Mouse (Mus musculus) cerebellum, adult 18-20 months (tissue): ENCODE data around the gene Camta1.

Experiments used
- DNase-seq, 2 experiments: peaks; one replicate each; pipeline ENCODE4 v3.0.0; 2021

Gene Camta1

GRCm38 (mm10) chr4:151139053-151139840 lies 722.4 kb downstream of the Camta1 start:
- DNase-seq, result peak; percentile 95 to 97

- no peak for DNase-seq
Observed at GRCm38 (mm10) chr4:151138586-151138985, 723.1 kb downstream of the Camta1 start.

DNA sequence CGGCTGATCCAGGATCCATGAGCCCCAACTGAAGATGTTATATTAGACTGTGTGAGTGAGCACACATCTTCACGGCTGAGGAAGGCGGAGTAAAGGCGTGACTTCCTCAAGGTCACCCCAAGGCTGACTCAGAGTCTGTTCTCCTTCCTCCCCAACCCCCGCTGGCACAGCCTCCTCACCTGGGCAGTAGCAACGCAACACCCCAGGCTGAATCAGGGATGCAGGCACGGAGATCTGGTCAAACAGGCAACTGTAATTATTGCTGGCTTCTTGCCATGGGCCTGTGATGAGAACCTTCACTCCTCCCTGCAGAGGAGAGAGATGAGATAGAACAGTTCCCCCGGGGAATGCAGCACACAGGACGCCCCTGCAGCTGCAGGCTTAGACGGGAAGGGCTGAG lies 723.5 kb downstream of the Camta1 start:
- peak; percentile 65 to 69 for DNase-seq

- peak in 1 of 2 experiments; percentile 49 for DNase-seq
Observed at GRCm38 (mm10) chr4:151137701-151138100, 724.0 kb downstream of the Camta1 start.

DNA sequence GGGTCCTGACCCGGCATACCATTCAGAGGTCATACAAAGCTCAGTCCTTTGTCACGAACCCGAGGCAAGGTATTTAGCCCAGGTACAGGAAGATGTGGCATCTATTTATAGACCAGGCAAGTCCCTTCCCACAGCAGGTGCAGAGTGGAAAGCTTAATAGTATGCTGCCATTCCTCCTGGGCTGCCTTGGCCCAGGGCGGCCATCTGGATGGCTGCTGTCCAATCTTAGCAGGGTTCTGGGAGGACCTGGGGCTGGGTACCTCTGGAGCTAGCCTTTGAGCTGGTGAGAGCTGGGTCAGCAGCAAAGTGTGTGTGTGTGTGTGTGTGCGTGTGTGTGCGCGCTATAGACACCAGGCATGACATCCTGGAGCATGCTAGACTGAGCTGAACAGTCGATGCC lies 726.2 kb downstream of the Camta1 start:
- DNase-seq, result peak in 1 of 2 experiments; percentile 35

DNA sequence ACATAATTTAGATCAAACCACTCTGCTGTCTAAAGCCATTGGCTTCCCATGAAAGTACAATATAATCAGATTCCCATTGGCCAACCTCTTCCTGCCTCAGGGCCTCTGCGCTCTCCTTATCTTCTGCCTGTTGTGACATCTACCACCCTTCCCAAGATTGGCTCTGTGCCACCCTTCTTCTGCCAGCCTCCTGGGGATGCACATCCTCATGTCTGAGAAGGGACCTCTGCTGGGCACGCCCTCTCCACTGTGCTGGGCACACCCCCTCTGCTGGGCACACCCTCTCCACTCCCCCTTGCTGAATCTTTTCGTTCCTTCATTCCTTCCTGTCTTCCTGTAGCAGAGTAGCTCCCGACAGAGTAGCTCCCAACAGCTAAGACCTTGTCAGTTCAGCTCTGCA lies 727.9 kb downstream of the Camta1 start:
- no peak for DNase-seq

DNA sequence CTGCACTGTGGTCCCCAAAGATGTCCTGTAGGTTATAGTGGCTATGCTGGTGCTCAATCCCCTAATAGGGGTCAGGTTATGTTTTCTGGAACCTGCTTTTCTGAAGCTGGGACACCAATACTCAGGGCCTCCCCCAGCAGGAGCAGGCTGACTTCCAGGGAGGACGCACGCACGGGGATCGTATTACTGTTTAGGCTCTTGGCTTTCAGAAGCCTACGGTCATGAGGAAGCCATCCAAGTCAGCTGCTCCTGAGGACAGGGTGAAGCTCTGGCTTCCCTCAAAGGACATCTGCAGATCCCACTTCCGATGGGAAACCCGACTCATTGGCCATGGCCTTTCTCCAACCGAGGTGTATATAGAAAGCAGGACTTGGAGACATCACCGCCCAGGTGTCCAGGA lies 729.2 kb downstream of the Camta1 start:
- DNase-seq, result no peak

DNA sequence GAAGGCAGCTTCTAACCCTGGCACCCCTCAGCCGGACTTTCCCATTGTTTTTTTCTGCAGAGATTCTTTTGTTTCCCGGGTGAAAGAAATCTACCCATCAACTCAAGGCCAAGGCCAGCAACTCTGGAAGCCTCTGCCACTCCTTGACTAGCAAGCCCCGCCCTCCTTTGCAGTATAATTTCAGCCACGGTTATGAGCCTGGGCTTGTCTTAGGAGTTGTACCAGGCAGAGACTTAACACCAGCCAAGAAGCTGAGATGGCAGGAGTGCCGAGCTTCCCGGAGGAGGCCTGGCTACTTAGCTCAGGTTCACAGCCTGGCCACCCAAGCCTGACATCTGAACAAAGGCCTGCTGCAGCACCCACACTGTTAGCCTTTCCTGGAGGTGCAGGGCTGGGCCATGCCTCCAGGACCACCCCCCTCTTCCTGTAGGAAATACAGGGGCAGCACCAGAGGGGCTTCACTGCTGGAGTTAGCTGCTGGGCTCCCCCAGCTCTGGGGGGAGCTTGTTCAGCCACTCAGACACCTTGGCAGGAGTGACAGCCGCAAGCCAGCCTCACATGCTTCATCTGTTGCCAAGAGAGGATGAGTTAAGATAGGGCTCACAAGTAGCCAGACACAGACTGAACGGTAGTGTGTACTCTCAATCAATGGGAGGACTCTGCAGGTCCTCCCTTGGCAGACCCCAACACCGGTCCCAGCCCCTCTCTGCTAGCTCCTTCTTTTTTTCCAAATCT lies 730.8 kb downstream of the Camta1 start:
- no peak for DNase-seq

DNA sequence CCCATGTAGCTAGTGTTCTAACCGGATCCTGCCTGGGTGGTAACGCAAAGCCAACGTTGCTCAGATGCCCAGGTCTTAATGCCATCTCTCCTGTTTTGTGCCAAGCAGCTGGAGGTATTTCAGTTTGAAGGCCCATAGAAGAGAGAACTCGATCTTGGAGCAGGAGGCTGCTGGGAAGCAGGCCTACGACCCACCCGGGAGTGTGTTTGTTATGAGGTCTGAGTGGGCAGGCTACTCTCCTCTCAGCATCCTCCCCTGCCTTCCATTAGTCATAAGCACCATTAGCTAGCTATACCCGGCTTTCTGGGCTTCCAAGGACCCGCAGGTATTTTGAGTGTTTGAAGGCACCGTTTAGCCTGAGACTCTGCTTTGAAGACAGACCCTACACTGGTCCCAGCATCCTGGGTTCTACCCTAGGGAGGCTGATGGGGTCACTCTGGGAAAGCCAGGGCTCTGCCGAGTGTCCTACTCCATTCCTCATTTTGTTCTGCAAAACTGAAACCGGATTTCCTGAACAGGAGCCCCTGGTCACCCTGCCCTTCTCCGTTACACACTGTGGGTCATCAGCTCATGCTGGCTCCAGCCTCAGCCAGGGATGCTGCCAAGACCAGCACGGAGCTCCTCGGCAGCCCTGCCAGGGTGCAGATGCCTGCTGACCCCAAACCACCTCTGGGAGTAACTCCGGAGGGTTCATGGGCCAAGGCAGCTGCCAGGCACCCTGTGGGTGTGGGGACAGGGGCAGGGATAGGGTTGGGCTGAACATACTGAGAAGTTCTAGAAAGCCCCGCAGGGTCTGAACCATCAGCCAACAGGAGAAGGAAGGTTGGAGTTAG lies 731.7 kb downstream of the Camta1 start:
- DNase-seq, result peak in 1 of 2 experiments; percentile 36

GRCm38 (mm10) chr4:151128641-151129541 lies 732.8 kb downstream of the Camta1 start:
- peak; percentile 91 to 93 for DNase-seq

DNA sequence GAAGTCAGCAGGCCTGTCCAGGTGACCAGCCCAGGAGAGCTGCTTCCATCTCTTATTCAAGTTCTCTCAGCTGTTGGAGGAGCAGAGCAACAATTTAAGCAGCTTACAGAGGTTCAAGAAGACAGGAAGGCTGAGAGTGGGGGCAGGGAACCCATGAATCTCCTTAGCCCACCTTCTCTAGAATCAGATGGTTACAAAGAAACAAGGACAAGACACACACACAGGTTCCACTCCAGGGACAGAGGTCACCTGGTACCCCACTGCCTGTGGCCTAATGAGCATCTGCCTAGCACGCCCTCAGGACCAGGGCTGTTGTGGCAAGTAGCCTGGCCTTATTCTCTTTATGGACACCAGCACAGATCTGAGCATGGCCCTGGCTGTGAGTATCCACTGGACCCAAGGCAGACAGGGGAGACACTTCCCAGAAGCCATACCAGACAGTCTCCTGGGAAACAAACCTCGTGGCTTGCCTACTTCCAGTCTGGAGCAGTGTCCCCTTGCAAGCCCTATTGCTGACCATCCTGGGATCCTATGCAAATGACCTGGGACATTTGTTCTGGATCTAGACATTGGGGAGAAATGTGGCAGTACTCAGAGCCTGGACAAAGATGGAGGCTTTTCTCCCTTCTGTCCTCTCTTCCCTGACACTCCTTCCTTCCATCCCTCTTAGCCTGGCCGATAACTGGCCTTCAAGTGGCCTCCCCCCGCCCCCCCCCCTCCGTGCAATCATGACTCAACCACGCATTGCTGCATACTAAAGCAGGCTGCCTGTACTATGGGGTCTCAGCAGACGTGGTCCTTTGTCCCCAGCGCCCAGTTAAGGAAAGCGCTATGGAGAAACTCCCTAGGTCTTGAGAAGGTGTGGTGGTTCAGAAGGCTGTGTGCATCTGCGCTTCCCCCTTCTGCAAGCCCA lies 733.8 kb downstream of the Camta1 start:
- DNase-seq, result peak; percentile 29 to 39

GRCm38 (mm10) chr4:151118883-151119282 lies 742.8 kb downstream of the Camta1 start:
- no peak for DNase-seq

- DNase-seq, result no peak
Observed at GRCm38 (mm10) chr4:151114574-151114973, 747.1 kb downstream of the Camta1 start.

DNA sequence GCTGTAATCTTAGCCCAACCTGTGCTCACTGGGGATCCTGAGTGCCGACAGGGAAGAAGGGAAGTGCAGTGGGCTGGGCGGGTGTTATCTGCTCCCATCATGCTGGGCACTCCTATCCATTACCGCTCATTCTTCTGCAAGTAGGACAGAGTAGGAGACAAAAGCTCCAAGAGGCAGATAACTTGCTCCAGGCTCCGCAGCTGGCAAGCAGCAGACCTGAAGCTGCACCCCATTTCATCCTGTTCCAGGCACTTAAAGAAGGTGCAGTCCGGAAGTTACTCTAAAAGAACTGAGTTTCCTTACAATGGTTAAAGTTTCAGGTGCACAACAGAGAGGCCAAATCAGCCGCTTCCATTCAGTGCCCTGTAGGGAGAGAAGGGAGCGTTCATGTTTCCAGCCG lies 750.5 kb downstream of the Camta1 start:
- DNase-seq, result no peak

DNA sequence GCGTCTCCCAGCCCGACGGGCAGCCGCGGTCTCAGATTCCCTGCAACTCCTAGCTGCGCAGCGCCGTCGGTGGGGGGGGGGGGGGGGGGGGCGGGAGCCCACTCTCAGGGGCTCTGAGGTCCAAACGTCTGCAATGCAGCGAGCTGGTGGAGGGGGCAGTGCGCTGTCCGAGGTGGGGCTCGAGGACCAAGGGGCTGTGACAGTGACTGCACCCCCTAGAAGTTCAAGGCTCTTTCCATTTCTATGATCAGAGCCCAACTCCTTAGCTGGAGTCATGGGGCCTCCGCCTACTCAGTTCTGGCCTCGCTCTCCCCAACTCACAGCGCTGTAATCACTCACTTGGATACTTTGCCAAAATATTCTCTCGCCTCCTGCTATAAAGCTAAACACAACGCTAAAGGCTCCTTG lies 752.8 kb downstream of the Camta1 start:
- DNase-seq, result peak in 1 of 2 experiments; percentile 33

- DNase-seq, result peak; percentile 93 to 94
Observed at GRCm38 (mm10) chr4:151108028-151108771, 753.5 kb downstream of the Camta1 start.

DNA sequence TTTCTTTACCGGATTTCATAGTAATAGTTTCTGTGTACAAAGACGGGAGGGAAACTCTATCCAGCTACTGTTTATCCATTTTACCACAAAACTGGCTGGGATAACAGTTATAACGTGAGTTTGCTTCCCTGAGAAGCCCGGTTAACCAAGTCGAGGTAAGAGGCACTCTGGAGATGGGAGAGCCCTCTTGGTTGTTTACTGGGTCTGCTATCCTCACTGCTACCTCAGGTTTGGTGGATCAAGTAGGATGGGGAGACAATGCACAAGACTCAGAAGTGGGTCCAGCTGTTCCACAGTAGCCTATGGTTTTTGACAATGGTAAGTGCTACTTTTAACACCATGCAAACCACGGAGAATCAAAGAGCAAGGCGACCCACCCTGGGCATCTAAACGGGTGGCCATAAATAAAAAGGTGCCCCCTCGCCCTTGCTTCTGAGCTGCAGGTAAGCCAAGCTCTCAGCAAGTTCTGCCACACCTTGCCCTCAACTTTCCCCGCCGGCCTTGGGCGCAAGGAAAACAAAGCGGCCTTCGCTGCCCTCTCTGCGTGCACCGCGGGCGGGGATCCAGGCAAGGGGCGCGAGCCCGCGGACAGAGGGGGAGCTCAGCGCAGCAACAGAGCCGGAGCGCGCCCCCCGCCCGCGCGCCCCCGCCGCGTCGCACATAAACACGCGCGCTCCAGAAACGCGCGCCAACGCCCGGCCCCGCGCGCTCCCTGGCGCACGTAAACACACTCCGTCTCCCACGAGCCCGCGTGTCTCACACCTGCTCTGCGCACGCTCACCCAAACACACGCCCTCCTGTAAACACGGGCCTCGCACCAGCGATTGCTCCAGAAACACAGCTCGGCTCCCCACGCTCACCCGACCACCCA lies 754.3 kb downstream of the Camta1 start:
- DNase-seq, result peak; percentile 66 to 77

- peak in 1 of 2 experiments; percentile 19 for DNase-seq
Observed at GRCm38 (mm10) chr4:151106468-151106867, 755.2 kb downstream of the Camta1 start.

GRCm38 (mm10) chr4:151105886-151106285 lies 755.8 kb downstream of the Camta1 start:
- no peak for DNase-seq
